Comparison of ENCODE assay signal across 9 mouse cellular contexts in the genomic region with DNA sequence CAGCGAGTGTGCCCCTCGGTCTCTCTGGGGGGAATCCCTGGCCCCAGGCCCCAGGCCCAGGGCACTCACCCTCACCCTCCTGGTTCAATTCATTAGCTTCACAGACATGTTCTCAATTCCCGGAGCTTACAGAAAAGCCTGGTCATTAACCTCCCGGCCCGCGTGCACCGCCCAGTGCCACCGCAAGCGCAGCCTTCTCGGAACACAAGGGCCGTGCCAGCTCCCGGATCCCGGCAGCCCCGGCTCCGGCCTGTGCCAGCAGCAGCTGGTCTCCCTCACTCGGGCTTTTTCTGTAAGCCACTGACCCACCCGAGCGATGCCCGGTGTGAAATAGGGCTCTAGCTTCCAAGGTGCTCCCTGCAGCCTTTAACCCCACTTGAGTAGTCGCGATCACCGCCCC. TPM values are rescaled to one million over a fixed set of nuclear protein-coding genes. Genes with fewer than 3 reads are reported as not detected.
DNase-seq lines count a peak whose midpoint lies in the region; ATAC-seq and TF ChIP-seq lines count a peak whose summit lies in the region.
"Had no signal": no experiment of that assay in that cellular context is flagged by ENCODE, and none has a peak within 500 bp of the region (broad histone marks: within the 10 kb centered on the region; RNA-seq: fewer than 3 reads in every experiment).

No protein-coding gene starts in this region.

- ATAC-seq in forebrain, postnatal 0 days = 0 out of 2 replicates have a peak, but pooled peaks have one; percentile 29
- ATAC-seq in limb, embryonic 13.5 days (ENCODE audit: low FRiP score, low read depth) = no peak
- ATAC-seq in stomach, embryonic 15.5 days (ENCODE audit: insufficient read depth, low FRiP score, low read depth) = no peak

- no peak for TF ChIP-seq EP300 in heart, adult 2 months (IDR thresholded peaks at IDR 0.05; ENCODE audit: insufficient read depth, low read depth, low read length)

- no peak overlapping the region for H3K27ac ChIP-seq in heart, adult 2 months
- H3K27ac ChIP-seq in forebrain, postnatal 0 days (ENCODE audit: low read depth, low read length) = no peak overlapping the region
- H3K27ac ChIP-seq in limb, embryonic 13.5 days = no peak overlapping the region
- no peak overlapping the region for H3K27ac ChIP-seq in stomach, embryonic 15.5 days

- H3K4me2 ChIP-seq in forebrain, postnatal 0 days (ENCODE audit: low read depth) = peak overlapping the region; percentile 21; the same call in 1 of the 2 replicates
- H3K4me2 ChIP-seq in limb, embryonic 13.5 days (replicated peaks) = peak overlapping the region; percentile 55
- H3K4me2 ChIP-seq in stomach, embryonic 15.5 days = peak overlapping the region; percentile 40

- no peak overlapping the region for H3K9ac ChIP-seq in heart, adult 2 months (ENCODE audit: low read depth, low read length)
- no peak overlapping the region for H3K9ac ChIP-seq in forebrain, postnatal 0 days
- peak overlapping the region; percentile 51 for H3K9ac ChIP-seq in limb, embryonic 13.5 days
- no peak overlapping the region for H3K9ac ChIP-seq in stomach, embryonic 15.5 days

- no peaks in the 10 kb centered on the region for H3K9me3 ChIP-seq in forebrain, postnatal 0 days (ENCODE audit: low read length)
- H3K9me3 ChIP-seq in limb, embryonic 13.5 days = no peaks in the 10 kb centered on the region
- H3K9me3 ChIP-seq in stomach, embryonic 15.5 days = no peaks in the 10 kb centered on the region

- peak; percentile 6; the same call in 1 of the 2 replicates for TF ChIP-seq CTCF in heart, adult 2 months (IDR thresholded peaks at IDR 0.05)
- TF ChIP-seq CTCF in forebrain, postnatal 0 days (IDR thresholded peaks at IDR 0.05; ENCODE audit: low read depth) = no peak

- H3K36me3 ChIP-seq in heart, adult 2 months (ENCODE audit: control insufficient read depth, insufficient read depth, low read length) = no peaks in the 10 kb centered on the region
- no peaks in the 10 kb centered on the region for H3K36me3 ChIP-seq in forebrain, postnatal 0 days (ENCODE audit: insufficient read depth)
- no peaks in the 10 kb centered on the region for H3K36me3 ChIP-seq in limb, embryonic 13.5 days
- no peaks in the 10 kb centered on the region for H3K36me3 ChIP-seq in stomach, embryonic 15.5 days
- H3K36me3 ChIP-seq: G1E had no signal

- H3K27me3 ChIP-seq in heart, adult 2 months (ENCODE audit: control insufficient read depth, insufficient read depth, low read length) = peaks cover 6% of the 10 kb centered on the region
- peaks cover 27% of the 10 kb centered on the region for H3K27me3 ChIP-seq in forebrain, postnatal 0 days (ENCODE audit: insufficient read depth, low read length)
- peaks cover 96% of the 10 kb centered on the region for H3K27me3 ChIP-seq in limb, embryonic 13.5 days
- H3K27me3 ChIP-seq in stomach, embryonic 15.5 days (replicated peaks) = peaks cover 23% of the 10 kb centered on the region

- no peak overlapping the region for H3K4me3 ChIP-seq in heart, adult 2 months
- no peak overlapping the region; the same call in 1 of the 2 replicates for H3K4me3 ChIP-seq in forebrain, postnatal 0 days (ENCODE audit: low read depth, low read length)
- H3K4me3 ChIP-seq in limb, embryonic 13.5 days = peak overlapping the region; percentile 21
- 0 out of 2 replicates have a peak overlapping the region, but pooled peaks have one; percentile 9 for H3K4me3 ChIP-seq in stomach, embryonic 15.5 days (replicated peaks)

- DNase-seq in heart, adult 2 months = no peak
- DNase-seq in heart, postnatal 25 days (ENCODE audit: low spot score) = no peak
- peak; percentile 72 for DNase-seq in Muller cell, postnatal 12 days (ENCODE audit: inconsistent ontology term)
- DNase-seq in forebrain, postnatal 0 days = peak; percentile 28
- no peak for DNase-seq in spleen, postnatal 36 days (ENCODE audit: low spot score in 2 of 2)
- no peak for DNase-seq in left cerebral cortex, postnatal 25 days (ENCODE audit: low spot score in 2 of 2)

- TF ChIP-seq POLR2A in heart, adult 2 months (IDR thresholded peaks at IDR 0.05; ENCODE audit: insufficient read depth, low read depth, low read length) = no peak

- intact Hi-C loops in heart, adult 2 months (cut with DNase I) = no loop called here
- intact Hi-C loops in heart, postnatal 25 days (cut with DNase I) = no loop called here
- intact Hi-C loops in left cerebral cortex, postnatal 25 days (cut with DNase I) = no loop called here

- WGBS in heart, adult 2 months = 8% methylated on average over 22 of the region's 22 CpGs
- WGBS in forebrain, postnatal 0 days = 8% methylated on average over 22 of the region's 22 CpGs
- 2% methylated on average over 22 of the region's 22 CpGs for WGBS in limb, embryonic 13.5 days
- 11% methylated on average over 22 of the region's 22 CpGs for WGBS in stomach, embryonic 15.5 days

- no peaks in the 10 kb centered on the region for H3K79me2 ChIP-seq in heart, adult 2 months (replicated peaks; ENCODE audit: control insufficient read depth, insufficient read depth, low read length)

- H3K4me1 ChIP-seq in heart, adult 2 months (ENCODE audit: control insufficient read depth, insufficient read depth, low read length) = no peaks in the 10 kb centered on the region
- no peaks in the 10 kb centered on the region for H3K4me1 ChIP-seq in forebrain, postnatal 0 days (ENCODE audit: insufficient read depth)
- peaks cover 49% of the 10 kb centered on the region for H3K4me1 ChIP-seq in limb, embryonic 13.5 days
- H3K4me1 ChIP-seq in stomach, embryonic 15.5 days = peaks cover 12% of the 10 kb centered on the region

RNA-seq across cellular contexts. Expression of a gene that starts 43.8 kb away (rescaled TPM):
- 10 to 100 TPM; 10.2 to 10.4 TPM for total RNA-seq in heart, adult 2 months (2021)
- polyA plus RNA-seq in heart, adult 2 months (2012; rRNA removed) = 4.4 and 4.9 TPM in 2 replicates
- 10 to 100 TPM in 1 of 2 experiments, 1 to 10 TPM in 1; 9.3 to 13.2 TPM for total RNA-seq in heart, postnatal 25 days (2021)
- 1.5 and 2.9 TPM in 2 replicates for total RNA-seq in forebrain, postnatal 0 days (2014; rRNA removed)
- 1.2 and 1.7 TPM in 2 replicates for polyA plus RNA-seq in forebrain, postnatal 0 days (2015; fragmentation: Nextera tagmentation; extraction: Ambion mirVana)
- 29.9 and 43.9 TPM in 2 replicates for polyA plus RNA-seq in limb, embryonic 13.5 days (2015; fragmentation: Nextera tagmentation; extraction: Ambion mirVana)
- polyA plus RNA-seq in stomach, embryonic 15.5 days (2015; fragmentation: Nextera tagmentation; extraction: Ambion mirVana) = 21.4 and 21.9 TPM in 2 replicates
- total RNA-seq in left cerebral cortex, postnatal 25 days (2021) = 1 to 10 TPM; 2.4 to 3.2 TPM
- polyA plus RNA-seq: G1E had no signal

Comparison
In these comparisons a context has a peak if more than half of its experiments do, and no peak if none do; other contexts are left out.
1. DNase-seq: peak in Muller cell, postnatal 12 days (single experiment) and forebrain, postnatal 0 days (single experiment); none in heart, adult 2 months (0 of 2), heart, postnatal 25 days (single experiment), spleen, postnatal 36 days (0 of 2) and left cerebral cortex, postnatal 25 days (0 of 2).
2. H3K4me3 ChIP-seq: peak in limb, embryonic 13.5 days (single experiment) and stomach, embryonic 15.5 days (single experiment); none in heart, adult 2 months (single experiment) and forebrain, postnatal 0 days (single experiment).
3. Peak in every context shown above with its lines, with median percentiles within 50 percentile points of each other: H3K4me2 ChIP-seq.